Mouse (Mus musculus) MEL (cell line): Measurements from ENCODE around the gene Catsper1. TPM values are rescaled to one million over a fixed set of nuclear protein-coding genes. Genes with fewer than 3 reads are reported as not detected.

ENCODE experiments used
- DNase-seq: peaks from one replicate; pipeline ENCODE4 v3.0.0; 2011; ENCODE audit warnings: low read depth, low spot score
- H3K27ac ChIP-seq: 2 replicates; pipeline ENCODE4 v1.5.1; 2012; ENCODE audit warnings: low read depth, mild to moderate bottlenecking, control low read depth, low read length, moderate library complexity; ENCODE audit not compliant: control insufficient read depth
- H3K27me3 ChIP-seq, 2 experiments: fragments of 150-350 bp in 1 of 2; sonication (generic) in 1 of 2; 2 replicates each; pipeline ENCODE4 v1.6.1; 2012; ENCODE audit warnings: low read length in 2 of 2, mild to moderate bottlenecking in 2 of 2, improper control_type of control experiment in 1 of 2, moderate library complexity in 1 of 2; ENCODE audit not compliant: insufficient read depth in 2 of 2, control insufficient read depth in 1 of 2
- H3K36me3 ChIP-seq, 2 experiments: 2 replicates each; pipeline ENCODE4 v1.6.1; 2012 to 2014; ENCODE audit warnings: low read length in 2 of 2, improper control_type of control experiment in 1 of 2, inconsistent platforms in 1 of 2, mild to moderate bottlenecking in 1 of 2; ENCODE audit not compliant: insufficient read depth in 2 of 2, control insufficient read depth in 1 of 2
- H3K4me1 ChIP-seq, 2 experiments: fragments of 150-350 bp in 1 of 2; sonication (generic) in 1 of 2; 2 replicates each; pipeline ENCODE4 v1.6.1; 2012; ENCODE audit warnings: low read length in 2 of 2, improper control_type of control experiment in 1 of 2, mild to moderate bottlenecking in 1 of 2; ENCODE audit not compliant: insufficient read depth in 2 of 2, control insufficient read depth in 1 of 2
- H3K4me3 ChIP-seq, 2 experiments: fragments of 150-350 bp in 1 of 2; sonication (generic) in 1 of 2; 2 replicates each; pipeline ENCODE4 v1.5.1; 2012; ENCODE audit warnings: low read depth in 2 of 2, low read length in 2 of 2, mild to moderate bottlenecking in 2 of 2, moderate library complexity in 2 of 2, control low read depth in 1 of 2, improper control_type of control experiment in 1 of 2; ENCODE audit not compliant: control insufficient read depth in 1 of 2, insufficient read depth in 1 of 2
- H3K79me2 ChIP-seq: 2 replicates; pipeline ENCODE4 v1.6.1; 2012; ENCODE audit warnings: mild to moderate bottlenecking, low read length, moderate library complexity; ENCODE audit not compliant: control insufficient read depth, poor library complexity, insufficient read depth
- H3K9ac ChIP-seq: 2 replicates; pipeline ENCODE4 v1.6.1; 2012; ENCODE audit warnings: low read depth, mild to moderate bottlenecking, control low read depth, low read length, moderate library complexity; ENCODE audit not compliant: control insufficient read depth, poor library complexity, severe bottlenecking
- H3K9me3 ChIP-seq: fragments of 150-350 bp; sonication (generic); replicated peaks from 2 replicates; pipeline ENCODE4 v1.6.1; 2012; ENCODE audit warnings: mild to moderate bottlenecking, low read length, improper control_type of control experiment, moderate library complexity; ENCODE audit not compliant: insufficient read depth
- CHD1 ChIP-seq: IDR thresholded peaks from 2 replicates; pipeline ENCODE4 v1.6.1; 2012; ENCODE audit warnings: low read depth, mild to moderate bottlenecking, inconsistent platforms, low read length, improper control_type of control experiment
- CHD2 ChIP-seq: IDR thresholded peaks from 2 replicates; pipeline ENCODE4 v1.6.1; 2011; ENCODE audit warnings: low read length, improper control_type of control experiment
- E2F4 ChIP-seq: IDR thresholded peaks from 2 replicates; pipeline ENCODE4 v1.6.1; 2011; ENCODE audit warnings: low read depth, low read length, improper control_type of control experiment, borderline replicate concordance
- ELF1 ChIP-seq: IDR thresholded peaks from 2 replicates; pipeline ENCODE4 v1.6.1; 2014; ENCODE audit warnings: low read depth, mild to moderate bottlenecking, inconsistent platforms, low read length, improper control_type of control experiment, moderate library complexity
- ETS1 ChIP-seq: IDR thresholded peaks from 2 replicates; pipeline ENCODE4 v1.6.1; 2012; ENCODE audit warnings: low read depth, mild to moderate bottlenecking, inconsistent platforms, low read length, improper control_type of control experiment, moderate library complexity
- GATA1 ChIP-seq: IDR thresholded peaks from 2 replicates; pipeline ENCODE4 v1.6.1; 2011; ENCODE audit warnings: low read depth, low read length, improper control_type of control experiment
- KAT2A ChIP-seq: conservative IDR thresholded peaks from 2 replicates; pipeline ENCODE4 v1.6.1; 2012; ENCODE audit warnings: low read depth, low read length, improper control_type of control experiment, inconsistent platforms
- MAX ChIP-seq: IDR thresholded peaks from 2 replicates; pipeline ENCODE4 v1.6.1; 2011; ENCODE audit warnings: low read length, improper control_type of control experiment
- MAZ ChIP-seq: IDR thresholded peaks from 2 replicates; pipeline ENCODE4 v1.6.1; 2012; ENCODE audit warnings: low read depth, mild to moderate bottlenecking, inconsistent platforms, low read length, improper control_type of control experiment
- MEF2A ChIP-seq: IDR thresholded peaks from 2 replicates; pipeline ENCODE4 v1.6.1; 2014; ENCODE audit warnings: low read depth, mild to moderate bottlenecking, inconsistent platforms, low read length, improper control_type of control experiment; ENCODE audit not compliant: poor library complexity, insufficient replicate concordance, severe bottlenecking; ENCODE audit errors: extremely low read depth
- MXI1 ChIP-seq: IDR thresholded peaks from 2 replicates; pipeline ENCODE4 v1.6.1; 2011; ENCODE audit warnings: mild to moderate bottlenecking, low read depth, low read length, improper control_type of control experiment
- MYB ChIP-seq: IDR thresholded peaks from 2 replicates; pipeline ENCODE4 v1.6.1; 2011; ENCODE audit warnings: mild to moderate bottlenecking, low read depth, low read length, improper control_type of control experiment
- MYC ChIP-seq: IDR thresholded peaks from 2 replicates; pipeline ENCODE4 v1.6.1; 2011; ENCODE audit warnings: low read depth, mild to moderate bottlenecking, low read length, improper control_type of control experiment, moderate library complexity
- NRF1 ChIP-seq: IDR thresholded peaks from 2 replicates; pipeline ENCODE4 v1.6.1; 2014; ENCODE audit warnings: low read depth, mild to moderate bottlenecking, inconsistent platforms, low read length, improper control_type of control experiment, moderate library complexity; ENCODE audit not compliant: poor library complexity, insufficient read depth, severe bottlenecking
- POLR2A ChIP-seq, 2 experiments: IDR thresholded peaks; 2 replicates each; pipeline ENCODE4 v1.6.1; 2011 to 2012; ENCODE audit warnings: low read length in 2 of 2, mild to moderate bottlenecking in 2 of 2, control low read depth in 1 of 2, improper control_type of control experiment in 1 of 2, low read depth in 1 of 2, moderate library complexity in 1 of 2; ENCODE audit not compliant: control insufficient read depth in 1 of 2, insufficient read depth in 1 of 2, poor library complexity in 1 of 2
- RAD21 ChIP-seq: IDR thresholded peaks from 2 replicates; pipeline ENCODE4 v1.6.1; 2011; ENCODE audit warnings: mild to moderate bottlenecking, low read depth, low read length, improper control_type of control experiment
- SIN3A ChIP-seq: IDR thresholded peaks from 2 replicates; pipeline ENCODE4 v1.6.1; 2012; ENCODE audit warnings: low read length, improper control_type of control experiment, inconsistent platforms
- SMC3 ChIP-seq: IDR thresholded peaks from 2 replicates; pipeline ENCODE4 v1.6.1; 2011; ENCODE audit warnings: low read depth, low read length, improper control_type of control experiment
- TAL1 ChIP-seq: IDR thresholded peaks from 2 replicates; pipeline ENCODE4 v1.6.1; 2012; ENCODE audit warnings: mild to moderate bottlenecking, inconsistent platforms, low read length, moderate library complexity, mixed read lengths
- USF1 ChIP-seq: IDR thresholded peaks from 2 replicates; pipeline ENCODE4 v1.6.1; 2014; ENCODE audit warnings: low read depth, mild to moderate bottlenecking, inconsistent platforms, low read length, improper control_type of control experiment, moderate library complexity
- USF2 ChIP-seq, 2 experiments: IDR thresholded peaks; 2 replicates each; pipeline ENCODE4 v1.6.1; 2011 to 2012; ENCODE audit warnings: improper control_type of control experiment in 2 of 2, low read length in 2 of 2, borderline replicate concordance in 1 of 2, inconsistent platforms in 1 of 2, low read depth in 1 of 2, mild to moderate bottlenecking in 1 of 2; ENCODE audit not compliant: insufficient read depth in 1 of 2
- ZKSCAN1 ChIP-seq: IDR thresholded peaks from 2 replicates; pipeline ENCODE4 v1.6.1; 2012; ENCODE audit warnings: low read depth, mild to moderate bottlenecking, inconsistent platforms, low read length, improper control_type of control experiment, moderate library complexity
- polyA plus RNA-seq, 2 experiments: library from polyadenylated mRNA; stranded (reverse) in 1 of 2; unstranded in 1 of 2; fragments of >175 nt in 1 of 2; fragments of >200 nt in 1 of 2; gene quantifications; 2 replicates each; pipeline versions ENCODE4 v1.2.1 to v1.2.4; 2012; ENCODE audit warnings: low replicate concordance in 2 of 2, low read depth in 1 of 2; ENCODE audit not compliant: insufficient read length in 2 of 2, insufficient read depth in 1 of 2, missing spikeins in 1 of 2
- total RNA-seq: library from RNA; depleted of rRNA; stranded (reverse); fragments of 300-350 nt; gene quantifications from 2 replicates; pipeline ENCODE4 v1.2.3, GENCODE M21; 2012

Catsper1 gene
- total and polyA plus RNA-seq, 3 experiments, result not detected

DNA sequence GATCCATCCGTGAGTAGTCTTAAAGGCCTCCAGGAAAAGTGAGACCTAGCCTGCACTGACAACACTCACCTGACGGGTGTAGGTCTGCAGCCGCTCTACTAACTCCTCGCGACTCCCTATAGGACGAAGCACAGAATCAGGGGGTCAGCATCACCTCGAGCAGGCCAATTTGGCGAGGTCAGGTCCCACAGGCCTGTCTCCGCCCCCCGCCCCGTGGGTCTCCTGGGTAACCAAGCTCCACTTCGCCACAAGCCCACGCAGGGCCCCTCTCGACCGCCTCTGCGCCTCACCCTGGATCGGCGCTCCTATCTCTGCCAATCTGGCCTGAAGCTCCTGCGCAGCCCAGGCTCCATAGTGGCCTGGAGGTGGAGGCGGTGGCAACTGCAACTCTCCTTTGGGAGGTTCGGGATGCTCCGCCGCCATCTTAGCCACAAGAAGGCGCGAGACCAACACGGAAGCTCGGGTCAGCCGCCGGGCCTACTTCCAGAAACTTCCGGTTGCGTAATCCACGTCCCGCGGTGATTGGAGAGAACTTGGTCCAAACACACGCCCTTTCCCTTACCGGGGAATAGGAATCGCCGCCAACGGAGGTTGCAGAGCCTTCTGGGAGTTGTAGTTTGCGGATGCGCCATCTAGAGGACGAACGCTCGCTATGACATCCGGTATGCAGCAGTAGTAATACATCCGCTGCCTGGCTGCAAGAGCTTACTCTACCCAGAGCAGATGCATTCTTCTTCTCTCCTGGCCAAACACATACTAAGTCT, 40.4 kb upstream of the Catsper1 start, which contains the start of gene Sf3b2 (continued):
- TF ChIP-seq E2F4 (peak; percentile 86; the same call in 1 of the 2 replicates), CHD2 (peak; percentile 77), NRF1 (peak; percentile 39; the same call in 1 of the 2 replicates), ZKSCAN1 (no peak), TAL1 (no peak), MYC (peak; percentile 82; the same call in 1 of the 2 replicates), ETS1 (0 out of 2 replicates have a peak, but pooled peaks have one; percentile 53), MEF2A (no peak), USF2 (IDR thresholded peaks at IDR 0.05; ENCODE audit: borderline replicate concordance in 1 of 2, insufficient read depth in 1 of 2, low read depth in 1 of 2, low read length in 2 of 2) (no peak), MXI1 (peak; percentile 65), MAZ (no peak), POLR2A (IDR thresholded peaks at IDR 0.05; ENCODE audit: control insufficient read depth in 1 of 2, insufficient read depth in 1 of 2, low read depth in 1 of 2, low read length in 2 of 2, poor library complexity in 1 of 2) (peak; percentile 60 to 97; a peak in 3 of 4 replicates), ELF1 (peak; percentile 95), SIN3A (peak; percentile 93), KAT2A (peak; percentile 96), MYB (no peak; the same call in 1 of the 2 replicates), GATA1 (peak; percentile 30; the same call in 1 of the 2 replicates), SMC3 (no peak)

DNA sequence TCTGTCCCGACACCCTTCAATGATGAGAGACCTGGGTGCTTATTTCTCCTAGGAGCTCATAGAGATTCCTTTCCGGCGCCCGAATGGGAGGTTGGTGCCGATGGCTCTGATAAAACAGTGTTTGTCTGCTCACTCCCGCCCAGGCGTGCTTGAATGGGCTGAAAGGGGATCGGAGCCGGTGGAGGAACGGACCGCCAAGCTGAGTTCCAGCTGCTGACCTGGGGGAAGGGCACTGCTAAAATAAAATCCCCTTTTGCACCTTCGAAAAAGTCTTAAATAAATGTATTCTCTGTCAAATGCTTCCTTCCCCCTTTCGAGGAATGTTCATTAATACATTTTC, 39.8 kb upstream of the Catsper1 start:
- Histone ChIP-seq H3K27me3 (no peaks in the 10 kb centered on the region), H3K79me2 (peaks cover 22% of the 10 kb centered on the region)
- TF ChIP-seq RAD21, result no peak
- peak in 1 of 2 experiments; percentile 8; a peak in 1 of 4 replicates for TF ChIP-seq POLR2A (IDR thresholded peaks at IDR 0.05; ENCODE audit: control insufficient read depth in 1 of 2, insufficient read depth in 1 of 2, low read depth in 1 of 2, low read length in 2 of 2, poor library complexity in 1 of 2)
- no peak for TF ChIP-seq MYC
- no peak for TF ChIP-seq ETS1
- no peak for TF ChIP-seq USF1
- TF ChIP-seq MXI1, result peak; percentile 20; the same call in 1 of the 2 replicates
- 0 out of 2 replicates have a peak, but pooled peaks have one; percentile 21 for TF ChIP-seq MAX
- 0 out of 2 replicates have a peak, but pooled peaks have one; percentile 58 for TF ChIP-seq CHD1
- TF ChIP-seq ZKSCAN1, result no peak
- no peak for TF ChIP-seq SMC3
- TF ChIP-seq, all 39 proteins: peak for 4
- DNase-seq, result no peak
- peak overlapping the region; percentile 94 for H3K9ac ChIP-seq
- H3K4me1 ChIP-seq, result peaks cover 5 to 12% of the 10 kb centered on the region in 2 experiments
- H3K27ac ChIP-seq, result peak overlapping the region; percentile 94
- H3K36me3 ChIP-seq, result peaks cover 16 to 24% of the 10 kb centered on the region in 2 experiments
- H3K9me3 ChIP-seq, result no peaks in the 10 kb centered on the region
- H3K4me3 ChIP-seq, result peak overlapping the region; percentile 77 to 88
